Mouse (Mus musculus) adipocyte (in vitro differentiated cells): ENCODE data around the gene Olfr1197.

ENCODE experiments used
- DNase-seq: peaks from one replicate; pipeline ENCODE4 v3.0.0-alpha.2; 2016; ENCODE audit warnings: low spot score

The Olfr1197 gene

DNA sequence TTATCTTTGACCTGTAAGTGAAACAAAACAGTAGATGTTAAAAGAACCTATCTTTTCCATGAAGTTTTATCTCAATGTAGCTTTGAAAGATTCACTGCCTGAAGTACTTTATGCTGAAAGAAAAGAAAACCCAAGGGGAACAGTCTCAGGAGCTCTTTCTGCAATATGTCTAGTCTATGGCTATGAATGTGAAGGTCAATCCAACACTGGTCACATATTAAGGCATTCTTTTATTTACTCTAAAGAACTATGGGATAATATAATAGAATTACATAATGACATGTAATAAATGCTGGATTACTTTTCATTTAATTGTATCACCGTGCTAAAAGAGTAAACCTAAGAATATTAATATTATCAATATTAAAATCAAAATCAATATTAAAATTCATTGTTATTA, at the start of gene Olfr1197:
Olfr1197 (minus strand) TSS at position 101 of the 400 bp plus-strand sequence.
- no peak for DNase-seq

- DNase-seq: no peak
Observed at GRCm38 (mm10) chr2:88770388-88770787, 38.2 kb upstream of the Olfr1197 start, which contains the start of gene Olfr1200. Gene Olfr1200, minus strand, starts transcription at chr2:88770488.

- no peak for DNase-seq
Observed at GRCm38 (mm10) chr2:88760369-88760768, 28.2 kb upstream of the Olfr1197 start, which contains the start of gene Olfr1199. Gene Olfr1199, minus strand, starts transcription at chr2:88760469.

GRCm38 (mm10) chr2:88751270-88751669, 19.1 kb upstream of the Olfr1197 start, which contains the start of gene Olfr1198:
Gene Olfr1198, minus strand, starts transcription at chr2:88751370.
- no peak for DNase-seq

- no peak for DNase-seq
Observed at GRCm38 (mm10) chr2:88743379-88743778, 11.2 kb upstream of the Olfr1197 start.

DNA sequence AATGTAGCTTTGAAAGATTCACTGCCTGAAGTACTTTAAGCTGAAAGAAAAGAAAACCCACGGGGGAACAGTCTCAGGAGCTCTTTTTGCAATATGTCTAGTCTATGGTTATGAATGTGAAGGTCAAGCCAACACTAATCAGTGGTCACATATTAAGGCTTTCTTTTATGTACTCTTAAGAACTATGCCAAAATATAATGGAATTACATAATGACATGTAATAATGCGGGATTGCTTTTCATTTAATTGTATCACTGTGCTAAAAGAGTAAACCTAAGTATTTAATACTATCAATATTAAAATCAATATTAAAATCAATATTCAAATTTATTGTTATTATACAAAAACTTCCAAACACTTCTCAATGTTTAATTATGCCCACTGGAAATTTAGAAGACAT, 27.7 kb downstream of the Olfr1197 start, which contains the start of gene Olfr1196:
Olfr1196 (minus strand) TSS at position 101 of the 400 bp plus-strand sequence.
- DNase-seq: no peak

DNA sequence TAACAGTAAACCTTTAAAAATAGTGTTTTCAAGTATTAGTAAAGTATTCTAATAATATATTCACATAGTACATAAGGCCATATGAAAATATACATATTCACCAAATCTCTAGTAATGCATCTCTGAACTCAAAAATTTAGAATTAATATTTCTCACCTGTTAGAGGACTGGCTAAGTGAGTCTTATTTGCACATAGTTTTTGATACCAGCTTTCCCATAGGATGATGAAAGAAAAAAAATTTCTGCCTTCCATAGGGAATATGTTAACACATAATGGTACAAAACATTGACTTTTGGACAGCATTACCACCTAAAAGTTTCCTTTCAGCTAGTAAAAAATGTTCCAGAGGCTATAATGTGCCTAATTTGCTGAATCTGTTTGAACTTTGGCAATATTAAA, 43.1 kb downstream of the Olfr1197 start, which contains the start of gene Olfr1195:
Olfr1195 (minus strand) TSS at position 101 of the 400 bp plus-strand sequence.
- DNase-seq: no peak
